Mouse (Mus musculus): ENCODE measurements around the gene Eid2. TPM values are rescaled to one million over a fixed set of nuclear protein-coding genes. Genes with fewer than 3 reads are reported as not detected.

Gene Eid2
- total and polyA plus RNA-seq, 3 experiments = not detected

DNA sequence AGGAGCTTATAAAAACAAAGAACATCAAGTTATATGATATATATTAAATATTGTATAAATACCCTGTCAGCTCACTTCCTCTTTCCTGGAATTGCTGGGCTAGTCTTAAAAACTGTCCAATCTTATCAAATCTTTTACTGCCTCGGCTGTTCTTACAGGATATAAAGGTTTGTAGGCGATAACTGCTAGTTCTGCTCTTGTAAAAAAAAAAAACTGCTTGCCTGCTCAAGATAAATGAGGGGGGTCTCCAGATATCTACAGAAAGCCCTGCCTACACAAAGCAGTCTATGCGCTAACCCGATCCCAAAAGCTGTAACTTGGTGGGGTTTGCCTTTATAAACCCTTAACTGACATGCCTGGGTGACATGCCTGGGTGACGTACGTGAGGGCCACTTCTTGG lies 13.1 kb upstream of the Eid2 start:
- no peaks in the 10 kb centered on the region for H3K4me1 ChIP-seq (ENCODE audit: control insufficient read depth in 1 of 2, insufficient read depth in 2 of 2)
- no peak overlapping the region for H3K4me3 ChIP-seq (replicated peaks in 1 of 3; ENCODE audit: low read depth in 2 of 3, low read length in 2 of 3, poor library complexity in 1 of 3)
- H3K9ac ChIP-seq (ENCODE audit: insufficient read depth, low read depth) = no peak overlapping the region
- H3K9me3 ChIP-seq (replicated peaks; ENCODE audit: low read length) = peaks cover 7% of the 10 kb centered on the region
- H3K27ac ChIP-seq (ENCODE audit: insufficient read depth, low read depth) = no peak overlapping the region
- no peak overlapping the region for H3K4me2 ChIP-seq (ENCODE audit: insufficient read depth, low read depth, poor library complexity, severe bottlenecking)
- H3K27me3 ChIP-seq (replicated peaks) = peaks cover 20% of the 10 kb centered on the region
- no peak for DNase-seq (ENCODE audit: extremely low read depth)
- TF ChIP-seq CHD2 (IDR thresholded peaks at IDR 0.05; ENCODE audit: low read length) (no peak), EP300 (IDR thresholded peaks at IDR 0.05; ENCODE audit: low read length) (no peak), PAX5 (IDR thresholded peaks at IDR 0.05; ENCODE audit: low read length) (no peak), JUN (IDR thresholded peaks at IDR 0.05; ENCODE audit: insufficient read depth, low read depth, low read length) (no peak), USF1 (IDR thresholded peaks at IDR 0.05; ENCODE audit: low read depth, low read length) (no peak), MAFK (IDR thresholded peaks at IDR 0.05; ENCODE audit: insufficient replicate concordance, low read length) (no peak), ZKSCAN1 (IDR thresholded peaks at IDR 0.05; ENCODE audit: borderline replicate concordance, low read depth, low read length) (no peak), ETS1 (conservative IDR thresholded peaks at IDR 0.05; ENCODE audit: low read depth, low read length) (no peak), POLR2A (IDR thresholded peaks at IDR 0.05; ENCODE audit: low read depth, low read length) (no peak), KAT2A (IDR thresholded peaks at IDR 0.05; ENCODE audit: insufficient replicate concordance, low read length) (no peak), IRF4 (IDR thresholded peaks at IDR 0.05; ENCODE audit: low read depth, low read length) (no peak)
- in situ Hi-C loops (cut with MboI; ENCODE audit: low pct_ligation_motif_present, low pct_unique_long_range_greater_than_20kb, low sequenced_read_pairs) (no loop called here), dilution Hi-C loops (cut with MboI; ENCODE audit: extremely low pct_ligation_motif_present, extremely low pct_unique_long_range_greater_than_20kb, low sequenced_read_pairs) (no loop called here)
- no peaks in the 10 kb centered on the region for H3K79me2 ChIP-seq (replicated peaks; ENCODE audit: control insufficient read depth, extremely low read depth, insufficient read depth, poor library complexity, severe bottlenecking)
- H3K36me3 ChIP-seq (replicated peaks in 1 of 2; ENCODE audit: control insufficient read depth in 1 of 2, insufficient read depth in 1 of 2, low read length in 1 of 2) = no peaks in the 10 kb centered on the region

DNA sequence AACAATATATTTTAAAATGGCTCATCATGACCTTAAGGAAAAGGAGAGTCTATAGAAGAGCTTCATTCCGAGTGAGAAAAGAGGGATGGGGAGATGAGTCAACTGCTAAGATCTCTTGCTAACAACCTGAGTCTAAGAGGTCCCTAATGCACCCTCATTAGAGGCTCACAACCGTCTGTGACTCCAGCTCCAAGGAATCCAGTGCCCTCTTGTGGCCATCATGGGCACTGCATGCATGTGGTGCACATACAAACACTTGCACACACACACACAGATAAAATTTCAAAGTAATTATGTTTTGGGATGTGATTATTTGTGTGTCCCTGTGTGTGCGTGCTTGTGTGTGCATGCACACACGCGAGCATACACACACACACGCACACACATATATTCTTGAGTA lies 12.2 kb upstream of the Eid2 start:
- peak; percentile 23 for DNase-seq (ENCODE audit: extremely low read depth)
- Histone ChIP-seq H3K4me3 (replicated peaks in 1 of 3; ENCODE audit: low read depth in 2 of 3, low read length in 2 of 3, poor library complexity in 1 of 3) (no peak overlapping the region), H3K4me1 (ENCODE audit: control insufficient read depth in 1 of 2, insufficient read depth in 2 of 2) (no peaks in the 10 kb centered on the region), H3K27ac (ENCODE audit: insufficient read depth, low read depth) (no peak overlapping the region), H3K4me2 (ENCODE audit: insufficient read depth, low read depth, poor library complexity, severe bottlenecking) (no peak overlapping the region), H3K9me3 (replicated peaks; ENCODE audit: low read length) (peaks cover 7% of the 10 kb centered on the region), H3K9ac (ENCODE audit: insufficient read depth, low read depth) (no peak overlapping the region), H3K79me2 (replicated peaks; ENCODE audit: control insufficient read depth, extremely low read depth, insufficient read depth, poor library complexity, severe bottlenecking) (no peaks in the 10 kb centered on the region), H3K36me3 (replicated peaks in 1 of 2; ENCODE audit: control insufficient read depth in 1 of 2, insufficient read depth in 1 of 2, low read length in 1 of 2) (no peaks in the 10 kb centered on the region), H3K27me3 (replicated peaks) (peaks cover 16% of the 10 kb centered on the region)
- in situ Hi-C loops (cut with MboI; ENCODE audit: low pct_ligation_motif_present, low pct_unique_long_range_greater_than_20kb, low sequenced_read_pairs) (no loop called here), dilution Hi-C loops (cut with MboI; ENCODE audit: extremely low pct_ligation_motif_present, extremely low pct_unique_long_range_greater_than_20kb, low sequenced_read_pairs) (no loop called here)
- TF ChIP-seq SMC3 (IDR thresholded peaks at IDR 0.05; ENCODE audit: low read depth, low read length) = peak; percentile 5; the same call in 1 of the 2 replicates
- peak; percentile 38 to 50; a peak in 3 of 4 replicates for TF ChIP-seq CTCF (conservative IDR thresholded peaks at IDR 0.05 in 1 of 2, IDR thresholded peaks at IDR 0.05 in 1 of 2; ENCODE audit: low read depth in 2 of 2, low read length in 2 of 2)
- TF ChIP-seq POLR2A (IDR thresholded peaks at IDR 0.05; ENCODE audit: low read depth, low read length) = no peak
- no peak for TF ChIP-seq NRF1 (IDR thresholded peaks at IDR 0.05; ENCODE audit: low read depth, low read length)

DNA sequence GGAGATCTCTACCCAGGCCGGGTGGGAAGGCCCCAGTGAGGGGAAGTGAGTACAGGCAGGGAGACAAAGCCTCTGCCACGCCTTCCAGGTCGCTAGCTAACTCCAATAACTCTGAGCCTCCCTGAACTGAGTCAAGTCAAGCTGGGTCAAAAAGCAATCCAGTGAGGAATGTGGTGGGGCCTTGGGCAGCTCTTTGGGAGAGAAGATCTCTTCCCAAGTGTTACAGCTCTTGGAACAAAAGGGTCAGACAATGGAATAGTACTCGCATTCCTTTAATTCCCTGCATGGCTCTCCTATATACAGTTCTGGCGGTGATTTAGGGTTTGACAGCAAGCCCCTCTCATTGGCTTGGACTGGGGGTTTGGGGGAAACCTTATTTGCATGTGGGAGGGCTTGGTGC lies 4.8 kb upstream of the Eid2 start:
- H3K4me3 ChIP-seq (replicated peaks in 1 of 3; ENCODE audit: low read depth in 2 of 3, low read length in 2 of 3, poor library complexity in 1 of 3) = no peak overlapping the region
- H3K27ac ChIP-seq (ENCODE audit: insufficient read depth, low read depth) = no peak overlapping the region
- TF ChIP-seq PAX5 (IDR thresholded peaks at IDR 0.05; ENCODE audit: low read length) = no peak
- no peak for TF ChIP-seq POLR2A (IDR thresholded peaks at IDR 0.05; ENCODE audit: low read depth, low read length)
- TF ChIP-seq HCFC1 (IDR thresholded peaks at IDR 0.05; ENCODE audit: low read depth, low read length) = no peak
- no peak for TF ChIP-seq USF1 (IDR thresholded peaks at IDR 0.05; ENCODE audit: low read depth, low read length)
- TF ChIP-seq CHD2 (IDR thresholded peaks at IDR 0.05; ENCODE audit: low read length) = no peak
- TF ChIP-seq EP300 (IDR thresholded peaks at IDR 0.05; ENCODE audit: low read length) = no peak
- TF ChIP-seq ETS1 (conservative IDR thresholded peaks at IDR 0.05; ENCODE audit: low read depth, low read length) = no peak
- no peak for TF ChIP-seq KAT2A (IDR thresholded peaks at IDR 0.05; ENCODE audit: insufficient replicate concordance, low read length)
- no peak overlapping the region for H3K9ac ChIP-seq (ENCODE audit: insufficient read depth, low read depth)
- in situ Hi-C loops (cut with MboI; ENCODE audit: low pct_ligation_motif_present, low pct_unique_long_range_greater_than_20kb, low sequenced_read_pairs) = no loop called here
- no peaks in the 10 kb centered on the region for H3K4me1 ChIP-seq (ENCODE audit: control insufficient read depth in 1 of 2, insufficient read depth in 2 of 2)
- no peak for DNase-seq (ENCODE audit: extremely low read depth)
- peaks cover 13% of the 10 kb centered on the region for H3K27me3 ChIP-seq (replicated peaks)
- dilution Hi-C loops (cut with MboI; ENCODE audit: extremely low pct_ligation_motif_present, extremely low pct_unique_long_range_greater_than_20kb, low sequenced_read_pairs) = no loop called here
- peaks cover 3% of the 10 kb centered on the region for H3K9me3 ChIP-seq (replicated peaks; ENCODE audit: low read length)
- no peak overlapping the region for H3K4me2 ChIP-seq (ENCODE audit: insufficient read depth, low read depth, poor library complexity, severe bottlenecking)
- H3K79me2 ChIP-seq (replicated peaks; ENCODE audit: control insufficient read depth, extremely low read depth, insufficient read depth, poor library complexity, severe bottlenecking) = no peaks in the 10 kb centered on the region
- no peaks in the 10 kb centered on the region for H3K36me3 ChIP-seq (replicated peaks in 1 of 2; ENCODE audit: control insufficient read depth in 1 of 2, insufficient read depth in 1 of 2, low read length in 1 of 2)

Measured in CH12.LX (cell line).